Mouse (Mus musculus): ENCODE results near the gene Pdcd6. TPM values are rescaled to one million over a fixed set of nuclear protein-coding genes. Genes with fewer than 3 reads are reported as not detected.

Gene Pdcd6
- polyA plus RNA-seq (2012; rRNA removed) = 92.8 and 109 TPM in 2 replicates

DNA sequence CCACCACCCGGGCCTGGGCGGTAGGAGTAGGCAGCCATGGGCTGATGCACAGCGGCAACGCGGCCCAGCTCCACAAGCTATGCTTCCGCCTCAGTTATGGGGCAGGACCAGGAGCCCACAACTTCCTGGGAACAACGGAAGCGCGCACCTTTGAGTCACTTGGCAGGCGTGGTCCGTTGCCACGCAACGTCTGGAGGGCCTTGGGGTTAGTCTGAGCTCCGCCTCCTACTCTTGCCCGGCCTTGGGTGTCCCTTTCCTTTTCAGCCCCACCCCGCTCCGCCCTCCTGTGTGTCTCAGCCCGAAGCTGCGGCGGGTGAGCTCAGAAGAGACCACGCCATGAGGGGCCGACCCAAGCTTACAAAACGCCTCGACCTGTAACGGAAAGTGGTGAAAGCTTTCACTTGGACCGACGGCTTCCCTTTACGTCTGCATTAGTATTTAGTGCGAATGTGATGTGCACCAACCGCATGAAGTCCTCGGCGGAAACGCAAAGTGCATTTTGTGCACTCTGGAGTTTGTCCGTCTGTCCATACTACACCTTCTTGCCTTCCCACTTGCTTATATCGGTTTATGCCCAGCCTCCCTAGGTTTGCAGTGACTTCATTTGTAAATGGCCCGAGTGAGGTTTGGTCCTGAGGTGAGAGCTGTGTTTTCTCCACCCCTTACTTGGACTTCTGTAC is at the start of gene Pdcd6:
Gene Pdcd6 (minus strand): TSS at position 411 of the 680 bp plus-strand sequence.
- peaks cover 3% of the 10 kb centered on the region for H3K4me1 ChIP-seq (replicated peaks; ENCODE audit: control insufficient read depth, insufficient read depth, low read length)
- peak; percentile 91 for DNase-seq
- H3K36me3 ChIP-seq (ENCODE audit: control insufficient read depth, insufficient read depth, low read length) = peaks cover 7% of the 10 kb centered on the region
- H3K27ac ChIP-seq (ENCODE audit: control insufficient read depth, insufficient read depth, low read length) = peak within 1 kb of the TSS; percentile 2; the same call in 1 of the 2 replicates
- under 1% methylated on average over 36 of the region's 36 CpGs for WGBS
- H3K4me3 ChIP-seq (ENCODE audit: control insufficient read depth, insufficient read depth, low read length) = peak within 1 kb of the TSS; percentile 82
- H3K27me3 ChIP-seq (ENCODE audit: control insufficient read depth, insufficient read depth, low read length) = no peaks in the 10 kb centered on the region
- TF ChIP-seq POLR2A (IDR thresholded peaks at IDR 0.05; ENCODE audit: control insufficient read depth, extremely low read depth, insufficient read depth, low read length, poor library complexity) (peak; percentile 53; the same call in 1 of the 2 replicates), CTCF (IDR thresholded peaks at IDR 0.05; ENCODE audit: borderline replicate concordance, control insufficient read depth, extremely low read depth, insufficient read depth, low read length, poor library complexity) (0 out of 2 replicates have a peak, but pooled peaks have one; percentile 43)

- H3K4me3 ChIP-seq (ENCODE audit: control insufficient read depth, insufficient read depth, low read length) = no peak within 1 kb of the TSS
- no peak for TF ChIP-seq POLR2A (IDR thresholded peaks at IDR 0.05; ENCODE audit: control insufficient read depth, extremely low read depth, insufficient read depth, low read length, poor library complexity)
- no peak for TF ChIP-seq CTCF (IDR thresholded peaks at IDR 0.05; ENCODE audit: borderline replicate concordance, control insufficient read depth, extremely low read depth, insufficient read depth, low read length, poor library complexity)
- no peaks in the 10 kb centered on the region for H3K27me3 ChIP-seq (ENCODE audit: control insufficient read depth, insufficient read depth, low read length)
- H3K36me3 ChIP-seq (ENCODE audit: control insufficient read depth, insufficient read depth, low read length) = no peaks in the 10 kb centered on the region
- no peaks in the 10 kb centered on the region for H3K4me1 ChIP-seq (replicated peaks; ENCODE audit: control insufficient read depth, insufficient read depth, low read length)
- WGBS = 49% methylated on average over 8 of the region's 8 CpGs
- H3K27ac ChIP-seq (ENCODE audit: control insufficient read depth, insufficient read depth, low read length) = no peak within 1 kb of the TSS
- DNase-seq = no peak
Measured at GRCm38 (mm10) chr13:74363859-74364235, 46.5 kb upstream of the Pdcd6 start, which contains the start of gene Lrrc14b. Lrrc14b (minus strand) TSS chr13:74364005.

DNA sequence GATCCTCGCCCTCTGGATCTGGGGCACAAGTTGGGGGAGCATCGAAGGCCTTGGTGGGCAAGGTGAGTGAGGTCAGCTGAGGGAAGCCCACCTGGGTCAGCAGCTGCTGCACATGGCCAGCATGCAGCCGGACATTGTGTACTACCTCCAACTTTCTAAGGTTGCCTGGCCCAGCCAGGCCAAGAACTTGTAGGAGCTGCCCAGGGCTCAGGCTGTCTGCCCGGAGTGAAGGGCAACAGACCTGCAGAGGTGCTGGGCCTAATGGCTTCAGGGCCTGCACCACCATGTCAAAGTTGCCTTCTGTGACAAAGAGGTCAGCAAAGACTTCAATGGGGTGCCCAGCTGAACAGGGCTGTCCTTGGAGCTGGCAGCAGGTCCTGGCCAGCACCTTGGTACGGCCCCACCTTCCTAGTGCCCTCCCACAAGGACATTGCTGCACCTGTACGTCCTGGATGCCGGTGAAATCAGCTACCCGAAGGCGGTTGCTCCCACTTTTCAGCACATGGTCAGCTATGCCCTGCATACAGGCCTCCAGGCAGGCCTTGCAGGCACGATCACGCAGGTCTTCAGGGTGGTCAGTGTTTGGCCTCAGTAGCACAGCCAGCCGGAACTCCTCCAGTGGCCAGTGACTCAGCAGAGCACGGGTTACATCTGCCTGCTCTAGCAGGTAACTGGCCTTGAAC is 45.9 kb upstream of the Pdcd6 start:
- H3K4me3 ChIP-seq (ENCODE audit: control insufficient read depth, insufficient read depth, low read length) = no peak overlapping the region
- no peak for DNase-seq
- no peak overlapping the region for H3K27ac ChIP-seq (ENCODE audit: control insufficient read depth, insufficient read depth, low read length)
- WGBS = 93% methylated on average over 13 of the region's 13 CpGs
- TF ChIP-seq CTCF (IDR thresholded peaks at IDR 0.05; ENCODE audit: borderline replicate concordance, control insufficient read depth, extremely low read depth, insufficient read depth, low read length, poor library complexity) = no peak
- no peak for TF ChIP-seq POLR2A (IDR thresholded peaks at IDR 0.05; ENCODE audit: control insufficient read depth, extremely low read depth, insufficient read depth, low read length, poor library complexity)
- H3K27me3 ChIP-seq (ENCODE audit: control insufficient read depth, insufficient read depth, low read length) = no peaks in the 10 kb centered on the region
- peaks cover 2% of the 10 kb centered on the region; the same call in 1 of the 2 replicates for H3K36me3 ChIP-seq (ENCODE audit: control insufficient read depth, insufficient read depth, low read length)
- no peaks in the 10 kb centered on the region for H3K4me1 ChIP-seq (replicated peaks; ENCODE audit: control insufficient read depth, insufficient read depth, low read length)

DNA sequence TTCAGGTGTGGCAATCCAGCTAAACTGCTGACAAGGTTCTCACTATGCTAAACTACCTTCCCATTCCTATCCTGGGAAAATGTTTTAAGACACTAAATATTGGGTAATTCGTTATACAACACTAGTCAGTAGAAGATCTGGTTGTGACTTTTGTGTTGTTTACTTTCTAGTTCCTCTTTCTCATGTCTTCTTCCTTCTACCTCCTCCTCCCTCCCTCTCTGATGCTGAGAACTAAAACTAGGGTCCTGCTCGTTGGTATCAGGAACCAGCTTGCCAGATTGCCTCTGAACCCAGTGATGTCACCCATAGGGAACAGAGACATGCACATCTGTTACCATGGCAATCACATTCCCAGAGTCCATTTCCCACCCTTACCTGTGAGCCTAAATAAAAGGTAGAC is 44.8 kb upstream of the Pdcd6 start:
- Histone ChIP-seq H3K27me3 (ENCODE audit: control insufficient read depth, insufficient read depth, low read length) (no peaks in the 10 kb centered on the region), H3K36me3 (ENCODE audit: control insufficient read depth, insufficient read depth, low read length) (peaks cover 5% of the 10 kb centered on the region), H3K4me3 (ENCODE audit: control insufficient read depth, insufficient read depth, low read length) (no peak overlapping the region), H3K4me1 (replicated peaks; ENCODE audit: control insufficient read depth, insufficient read depth, low read length) (no peaks in the 10 kb centered on the region), H3K27ac (ENCODE audit: control insufficient read depth, insufficient read depth, low read length) (no peak overlapping the region)
- WGBS = 40% methylated on average over 2 of the region's 2 CpGs
- DNase-seq = no peak
- no peak for TF ChIP-seq CTCF (IDR thresholded peaks at IDR 0.05; ENCODE audit: borderline replicate concordance, control insufficient read depth, extremely low read depth, insufficient read depth, low read length, poor library complexity)
- no peak for TF ChIP-seq POLR2A (IDR thresholded peaks at IDR 0.05; ENCODE audit: control insufficient read depth, extremely low read depth, insufficient read depth, low read length, poor library complexity)

DNA sequence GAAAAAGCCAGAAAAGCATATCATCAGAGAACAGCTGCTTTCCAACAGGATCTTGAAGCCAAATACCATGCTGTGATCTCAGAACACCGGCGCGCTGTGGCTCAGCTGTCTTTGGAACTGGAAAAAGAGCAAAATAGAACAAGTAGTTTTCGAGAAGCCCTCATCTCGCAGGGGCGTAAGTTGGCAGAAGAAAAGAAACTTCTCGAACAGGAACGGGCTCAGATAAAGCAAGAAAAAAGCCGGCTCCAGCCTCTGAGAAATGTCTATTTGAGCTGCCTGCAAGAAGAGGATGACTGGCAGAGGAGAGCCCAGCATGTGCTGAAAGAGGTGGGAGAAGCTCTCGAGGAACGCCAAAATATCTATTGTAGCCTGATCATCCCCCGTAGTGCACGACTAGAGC is 39.1 kb upstream of the Pdcd6 start:
- Histone ChIP-seq H3K27me3 (ENCODE audit: control insufficient read depth, insufficient read depth, low read length) (no peaks in the 10 kb centered on the region), H3K4me3 (ENCODE audit: control insufficient read depth, insufficient read depth, low read length) (no peak overlapping the region), H3K4me1 (replicated peaks; ENCODE audit: control insufficient read depth, insufficient read depth, low read length) (no peaks in the 10 kb centered on the region), H3K36me3 (ENCODE audit: control insufficient read depth, insufficient read depth, low read length) (peaks cover 19% of the 10 kb centered on the region), H3K27ac (ENCODE audit: control insufficient read depth, insufficient read depth, low read length) (no peak overlapping the region)
- TF ChIP-seq CTCF (IDR thresholded peaks at IDR 0.05; ENCODE audit: borderline replicate concordance, control insufficient read depth, extremely low read depth, insufficient read depth, low read length, poor library complexity) = no peak
- TF ChIP-seq POLR2A (IDR thresholded peaks at IDR 0.05; ENCODE audit: control insufficient read depth, extremely low read depth, insufficient read depth, low read length, poor library complexity) = no peak
- WGBS = 97% methylated on average over 13 of the region's 13 CpGs
- no peak for DNase-seq

DNA sequence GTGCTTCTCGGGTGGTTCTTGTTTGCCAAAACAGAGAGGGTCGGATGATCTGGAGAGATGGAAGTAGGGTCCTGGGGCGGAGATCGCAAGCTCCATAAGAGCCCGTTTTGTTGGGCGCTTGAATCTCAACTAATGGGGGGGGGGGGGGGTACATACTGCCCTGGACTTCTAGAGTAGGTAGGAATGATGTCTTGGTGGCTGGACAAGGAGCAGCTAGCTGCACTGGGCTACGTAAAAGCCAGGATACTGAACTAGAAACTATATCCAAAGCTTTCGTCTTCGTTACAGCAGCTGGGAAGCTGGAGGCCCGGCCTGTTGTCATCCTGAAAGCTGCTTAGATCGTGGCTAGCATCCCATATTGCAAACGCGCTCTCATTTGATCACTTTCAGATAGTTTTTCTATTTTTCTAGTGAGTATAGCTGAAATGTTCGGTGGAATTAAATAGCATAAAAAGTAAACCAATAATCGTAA is 33.1 kb upstream of the Pdcd6 start:
- no peak for DNase-seq
- H3K27ac ChIP-seq (ENCODE audit: control insufficient read depth, insufficient read depth, low read length) = no peak overlapping the region
- WGBS = 2% methylated on average over 15 of the region's 15 CpGs

More for the DNA sequence above, 33.1 kb upstream of the Pdcd6 start:
- Histone ChIP-seq H3K4me1 (replicated peaks; ENCODE audit: control insufficient read depth, insufficient read depth, low read length) (no peaks in the 10 kb centered on the region), H3K4me3 (ENCODE audit: control insufficient read depth, insufficient read depth, low read length) (peak overlapping the region; percentile 62), H3K36me3 (ENCODE audit: control insufficient read depth, insufficient read depth, low read length) (no peaks in the 10 kb centered on the region), H3K27me3 (ENCODE audit: control insufficient read depth, insufficient read depth, low read length) (no peaks in the 10 kb centered on the region)
- TF ChIP-seq POLR2A (IDR thresholded peaks at IDR 0.05; ENCODE audit: control insufficient read depth, extremely low read depth, insufficient read depth, low read length, poor library complexity) (no peak), CTCF (IDR thresholded peaks at IDR 0.05; ENCODE audit: borderline replicate concordance, control insufficient read depth, extremely low read depth, insufficient read depth, low read length, poor library complexity) (0 out of 2 replicates have a peak, but pooled peaks have one; percentile 6)

Data from thymus, adult 2 months (tissue).